Mouse (Mus musculus): ENCODE results near the gene Cntn1. TPM values are rescaled to one million over a fixed set of nuclear protein-coding genes. Genes with fewer than 3 reads are reported as not detected.
"Not testable (repeated sequence)": the region's sequence is repeated elsewhere in the genome, so short reads cannot be mapped to it uniquely, and the experiment has no call there.

The Cntn1 gene
- polyA plus RNA-seq, 1 experiment = 2.1 TPM

DNA sequence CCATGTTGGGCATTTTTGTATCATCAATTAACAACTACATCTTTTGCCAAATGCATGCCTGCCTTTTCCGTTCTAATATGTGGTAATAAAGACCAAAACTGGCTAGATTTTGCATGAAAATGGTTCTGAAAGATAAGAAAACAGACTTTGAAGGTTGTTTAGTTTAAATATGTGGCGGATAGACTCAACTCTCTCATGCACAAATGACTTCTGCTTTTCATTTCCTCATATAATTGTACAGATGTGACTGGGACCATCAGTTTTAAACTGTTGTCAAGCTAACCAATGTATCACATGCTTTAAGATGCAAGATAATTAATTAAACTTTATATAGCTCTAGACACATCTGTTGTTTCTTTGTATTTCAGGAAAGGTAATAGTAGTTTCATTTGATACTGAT, 290.5 kb downstream of the Cntn1 start:
- no peak for TF ChIP-seq POLR2A (IDR thresholded peaks at IDR 0.05; ENCODE audit: low read depth, low read length)
- no peak for TF ChIP-seq CTCF (conservative IDR thresholded peaks at IDR 0.05; ENCODE audit: insufficient read depth, insufficient read length, low read depth, low read length)
- no peak for DNase-seq
- no peaks in the 10 kb centered on the region for H3K27me3 ChIP-seq (replicated peaks; ENCODE audit: control insufficient read depth, insufficient read depth, low read length)
- H3K27ac ChIP-seq (ENCODE audit: insufficient read depth, low read depth, low read length) = no peak overlapping the region
- H3K4me1 ChIP-seq (ENCODE audit: control insufficient read depth, insufficient read depth, low read length) = no peaks in the 10 kb centered on the region
- WGBS = 81% methylated on average over 2 of the region's 2 CpGs
- H3K4me3 ChIP-seq (ENCODE audit: insufficient read depth, low read depth, low read length) = no peak overlapping the region
- H3K36me3 ChIP-seq (ENCODE audit: control insufficient read depth, insufficient read depth, low read length) = no peaks in the 10 kb centered on the region

DNA sequence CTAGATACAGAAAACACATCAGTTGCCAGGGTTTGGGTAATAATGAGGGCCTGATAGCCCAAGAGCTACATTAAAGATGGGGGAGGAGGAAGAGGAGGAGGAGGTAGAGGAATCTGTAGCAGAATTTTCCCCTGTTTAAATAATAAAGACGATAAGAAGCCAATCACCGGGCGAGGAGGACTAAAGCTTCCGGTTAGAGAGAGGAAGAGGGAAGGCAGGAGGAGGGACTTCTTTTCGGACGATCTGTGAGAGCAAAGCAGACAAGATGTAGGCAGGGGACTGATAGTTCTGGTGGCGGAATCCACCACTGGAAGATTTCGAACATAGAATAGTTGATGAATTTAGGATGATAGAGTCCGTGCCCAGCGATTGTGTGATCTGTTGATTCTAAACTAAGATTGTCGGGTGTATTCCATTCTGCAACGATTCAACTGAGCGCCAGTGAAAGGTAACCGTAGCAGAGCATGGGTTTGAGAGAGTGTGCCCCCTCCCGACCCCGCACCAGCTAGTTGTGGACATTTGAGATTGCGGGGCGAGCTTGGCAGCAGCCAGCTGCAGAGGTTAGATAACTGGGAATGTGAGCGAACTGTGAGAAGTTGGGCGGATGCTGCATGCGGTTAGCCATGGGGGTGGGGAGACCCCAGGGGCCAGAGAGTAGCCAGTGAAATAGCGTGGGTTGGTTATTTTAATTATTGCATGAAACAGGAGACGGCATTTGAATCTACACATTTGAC, 293.3 kb downstream of the Cntn1 start:
- TF ChIP-seq CTCF (conservative IDR thresholded peaks at IDR 0.05; ENCODE audit: insufficient read depth, insufficient read length, low read depth, low read length) (no peak), POLR2A (IDR thresholded peaks at IDR 0.05; ENCODE audit: low read depth, low read length) (no peak)
- WGBS = 74% methylated on average over 23 of the region's 23 CpGs
- Histone ChIP-seq H3K4me1 (ENCODE audit: control insufficient read depth, insufficient read depth, low read length) (no peaks in the 10 kb centered on the region), H3K4me3 (ENCODE audit: insufficient read depth, low read depth, low read length) (no peak overlapping the region; the same call in 1 of the 2 replicates), H3K27me3 (replicated peaks; ENCODE audit: control insufficient read depth, insufficient read depth, low read length) (no peaks in the 10 kb centered on the region), H3K27ac (ENCODE audit: insufficient read depth, low read depth, low read length) (no peak overlapping the region), H3K36me3 (ENCODE audit: control insufficient read depth, insufficient read depth, low read length) (no peaks in the 10 kb centered on the region)
- no peak for DNase-seq

DNA sequence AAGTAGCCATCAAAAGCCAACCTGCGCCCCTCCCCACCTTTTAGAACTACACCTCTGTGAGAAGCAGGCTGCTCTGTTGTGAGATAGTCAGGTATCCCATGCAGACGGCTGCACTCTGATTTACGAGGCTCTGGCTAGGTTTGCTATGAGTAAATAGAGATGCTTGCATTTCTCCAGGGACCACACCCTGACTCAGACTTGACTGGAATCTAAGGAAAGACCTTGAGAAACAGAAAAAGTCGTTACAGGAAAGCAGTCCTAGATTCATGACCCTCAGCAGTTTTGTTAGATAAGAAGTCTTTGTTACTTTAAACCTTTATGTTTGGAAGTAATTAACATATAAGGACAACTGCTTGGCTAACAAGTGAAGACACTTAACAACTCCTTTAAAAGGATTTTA, 296.5 kb downstream of the Cntn1 start:
- H3K4me3 ChIP-seq (ENCODE audit: insufficient read depth, low read depth, low read length) = no peak overlapping the region
- H3K36me3 ChIP-seq (ENCODE audit: control insufficient read depth, insufficient read depth, low read length) = no peaks in the 10 kb centered on the region
- H3K4me1 ChIP-seq (ENCODE audit: control insufficient read depth, insufficient read depth, low read length) = no peaks in the 10 kb centered on the region
- 34% methylated on average over 4 of the region's 4 CpGs for WGBS
- no peak for DNase-seq
- no peaks in the 10 kb centered on the region for H3K27me3 ChIP-seq (replicated peaks; ENCODE audit: control insufficient read depth, insufficient read depth, low read length)
- TF ChIP-seq CTCF (conservative IDR thresholded peaks at IDR 0.05; ENCODE audit: insufficient read depth, insufficient read length, low read depth, low read length) = no peak
- TF ChIP-seq POLR2A (IDR thresholded peaks at IDR 0.05; ENCODE audit: low read depth, low read length) = no peak
- no peak overlapping the region for H3K27ac ChIP-seq (ENCODE audit: insufficient read depth, low read depth, low read length)

DNA sequence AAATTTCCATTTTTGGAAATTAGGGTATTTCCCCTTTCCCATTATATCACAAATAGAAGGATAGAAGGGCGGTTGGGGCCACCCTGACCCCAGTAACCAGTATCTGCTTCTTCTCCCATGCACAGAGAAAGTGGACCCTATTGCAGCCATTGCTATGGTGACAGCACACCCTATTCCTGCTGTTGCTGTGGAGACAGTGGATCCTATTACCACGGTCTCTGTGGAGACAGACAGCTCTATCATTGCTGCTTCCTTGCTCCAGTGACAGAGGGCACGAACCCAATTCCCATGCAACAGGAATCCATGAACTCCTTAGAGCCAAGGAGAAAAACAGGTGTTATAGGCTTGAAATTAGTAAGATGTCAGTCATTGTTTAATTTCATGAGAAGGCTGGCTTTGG, 296.9 kb downstream of the Cntn1 start:
- WGBS = 24% methylated on average over 3 of the region's 3 CpGs
- Histone ChIP-seq H3K4me3 (ENCODE audit: insufficient read depth, low read depth, low read length) (no peak overlapping the region), H3K36me3 (ENCODE audit: control insufficient read depth, insufficient read depth, low read length) (no peaks in the 10 kb centered on the region), H3K27me3 (replicated peaks; ENCODE audit: control insufficient read depth, insufficient read depth, low read length) (no peaks in the 10 kb centered on the region), H3K4me1 (ENCODE audit: control insufficient read depth, insufficient read depth, low read length) (no peaks in the 10 kb centered on the region), H3K27ac (ENCODE audit: insufficient read depth, low read depth, low read length) (no peak overlapping the region)
- no peak for DNase-seq
- no peak for TF ChIP-seq CTCF (conservative IDR thresholded peaks at IDR 0.05; ENCODE audit: insufficient read depth, insufficient read length, low read depth, low read length)
- TF ChIP-seq POLR2A (IDR thresholded peaks at IDR 0.05; ENCODE audit: low read depth, low read length) = no peak

DNA sequence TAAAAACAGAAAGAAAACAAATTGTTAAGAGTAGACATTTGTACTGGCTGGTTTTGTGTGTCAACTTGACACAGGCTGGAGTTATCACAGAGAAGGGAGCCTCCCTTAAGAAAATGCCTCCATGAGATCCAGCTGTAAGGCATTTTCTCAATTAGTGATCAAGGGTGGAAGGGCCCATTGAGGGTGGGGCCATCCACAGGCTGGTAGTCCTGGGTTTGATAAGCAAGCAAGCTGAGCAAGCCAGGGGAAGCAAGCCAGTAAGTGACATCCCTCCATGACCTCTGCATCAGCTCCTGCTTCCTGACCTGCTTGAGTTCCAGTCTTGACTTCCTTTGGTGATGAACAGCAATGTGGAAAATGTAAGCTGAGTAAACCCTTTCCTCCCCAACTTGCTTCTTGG, 297.5 kb downstream of the Cntn1 start:
- DNase-seq; H3K4me1 ChIP-seq (ENCODE audit: control insufficient read depth, insufficient read depth, low read length); H3K27ac ChIP-seq (ENCODE audit: insufficient read depth, low read depth, low read length); H3K36me3 ChIP-seq (ENCODE audit: control insufficient read depth, insufficient read depth, low read length); H3K4me3 ChIP-seq (ENCODE audit: insufficient read depth, low read depth, low read length); H3K27me3 ChIP-seq (replicated peaks; ENCODE audit: control insufficient read depth, insufficient read depth, low read length): not testable (repeated sequence)

DNA sequence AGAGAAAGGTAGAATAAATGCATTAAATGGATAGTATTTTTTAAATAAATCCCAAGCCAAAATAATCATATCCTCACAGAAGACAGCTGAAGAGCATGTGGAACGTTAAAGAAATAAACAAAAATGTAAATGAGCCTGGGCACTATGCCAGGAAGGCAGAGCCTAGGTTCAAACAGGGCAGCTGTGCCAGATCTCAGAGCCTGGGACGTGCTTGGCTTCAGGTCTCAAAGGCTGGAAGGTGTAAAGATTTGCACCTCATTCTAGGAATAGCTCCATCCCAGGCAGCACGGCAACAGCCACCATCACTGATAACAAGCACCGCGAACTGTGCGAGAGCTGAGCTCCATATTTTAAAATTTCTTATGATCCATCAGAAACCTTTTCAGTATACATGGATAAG, 313.2 kb downstream of the Cntn1 start:
- Histone ChIP-seq H3K27me3 (replicated peaks; ENCODE audit: control insufficient read depth, insufficient read depth, low read length) (no peaks in the 10 kb centered on the region), H3K4me3 (ENCODE audit: insufficient read depth, low read depth, low read length) (no peak overlapping the region), H3K27ac (ENCODE audit: insufficient read depth, low read depth, low read length) (no peak overlapping the region), H3K4me1 (ENCODE audit: control insufficient read depth, insufficient read depth, low read length) (no peaks in the 10 kb centered on the region), H3K36me3 (ENCODE audit: control insufficient read depth, insufficient read depth, low read length) (no peaks in the 10 kb centered on the region)
- TF ChIP-seq POLR2A (IDR thresholded peaks at IDR 0.05; ENCODE audit: low read depth, low read length) (no peak), CTCF (conservative IDR thresholded peaks at IDR 0.05; ENCODE audit: insufficient read depth, insufficient read length, low read depth, low read length) (no peak)
- 22% methylated on average over 6 of the region's 6 CpGs for WGBS
- DNase-seq = peak; percentile 4

DNA sequence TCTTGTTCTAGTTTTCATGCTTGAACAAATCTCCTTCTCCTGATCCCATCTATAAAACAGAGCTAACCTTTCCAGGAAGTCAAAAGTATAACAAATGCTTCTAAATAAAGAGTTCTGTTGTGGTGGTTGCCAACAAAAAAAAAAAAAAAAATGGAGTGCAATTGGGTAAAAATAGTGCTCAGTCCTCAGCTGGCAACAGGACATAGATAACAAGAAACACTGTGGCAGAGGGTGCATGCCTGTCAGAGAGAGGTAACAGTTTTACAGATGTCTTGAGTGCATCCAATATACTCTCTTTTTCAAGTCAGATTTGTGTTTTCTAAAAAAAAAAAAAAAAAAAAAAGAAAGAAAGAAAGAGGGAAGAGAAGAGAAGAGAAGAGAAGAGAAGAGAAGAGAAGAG, 313.6 kb downstream of the Cntn1 start:
- Histone ChIP-seq H3K36me3 (ENCODE audit: control insufficient read depth, insufficient read depth, low read length) (no peaks in the 10 kb centered on the region), H3K27ac (ENCODE audit: insufficient read depth, low read depth, low read length) (no peak overlapping the region), H3K4me1 (ENCODE audit: control insufficient read depth, insufficient read depth, low read length) (no peaks in the 10 kb centered on the region), H3K4me3 (ENCODE audit: insufficient read depth, low read depth, low read length) (no peak overlapping the region), H3K27me3 (replicated peaks; ENCODE audit: control insufficient read depth, insufficient read depth, low read length) (no peaks in the 10 kb centered on the region)
- no peak for TF ChIP-seq CTCF (conservative IDR thresholded peaks at IDR 0.05; ENCODE audit: insufficient read depth, insufficient read length, low read depth, low read length)
- no peak for TF ChIP-seq POLR2A (IDR thresholded peaks at IDR 0.05; ENCODE audit: low read depth, low read length)
- DNase-seq = no peak

Other genes with a start within 250 kb of the Cntn1 start
- not detected in 2 replicates for gene Smgc, start 212.9 kb upstream of the Cntn1 start, polyA plus RNA-seq (2012; rRNA removed)

Measured in kidney, adult 2 months (tissue).